Mouse (Mus musculus): ENCODE data around the gene Apol8. TPM values are rescaled to one million over a fixed set of nuclear protein-coding genes. Genes with fewer than 3 reads are reported as not detected.

Gene Apol8
- total and polyA plus RNA-seq, 3 experiments, result 0.14 to 0.15 TPM; not detected in 1

DNA sequence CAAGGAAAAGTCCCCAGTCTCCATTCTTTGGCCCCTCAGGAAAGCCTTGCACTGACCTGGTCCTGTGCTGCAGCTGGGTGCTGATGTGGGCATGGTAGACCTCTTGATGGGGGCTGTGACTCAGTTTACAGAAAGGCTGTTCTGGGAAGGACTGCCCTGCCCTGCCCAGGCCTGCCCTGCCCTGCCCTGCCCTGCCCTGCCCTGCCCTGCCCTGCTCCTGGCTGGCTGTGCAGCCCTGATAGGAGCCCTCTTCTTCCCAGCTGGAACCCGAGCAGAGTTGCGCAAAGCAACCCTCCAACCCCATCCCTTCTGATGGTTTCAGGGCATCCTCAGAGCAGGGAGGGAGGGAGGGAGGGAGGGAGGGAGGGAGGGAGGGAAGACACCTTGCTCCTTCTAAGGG is 1.7 kb downstream of the Apol8 start:
- Histone ChIP-seq H3K4me1 (ENCODE audit: control insufficient read depth in 1 of 2, insufficient read depth in 2 of 2) (peaks cover 0 to 4% of the 10 kb centered on the region in 2 experiments; a peak in 1 of 4 replicates), H3K9ac (ENCODE audit: insufficient read depth, low read depth) (no peak overlapping the region), H3K9me3 (replicated peaks; ENCODE audit: low read length) (no peaks in the 10 kb centered on the region), H3K4me3 (replicated peaks in 1 of 3; ENCODE audit: low read depth in 2 of 3, low read length in 2 of 3, poor library complexity in 1 of 3) (no peak overlapping the region), H3K27me3 (replicated peaks) (peaks cover 16% of the 10 kb centered on the region), H3K4me2 (ENCODE audit: insufficient read depth, low read depth, poor library complexity, severe bottlenecking) (no peak overlapping the region), H3K79me2 (replicated peaks; ENCODE audit: control insufficient read depth, extremely low read depth, insufficient read depth, poor library complexity, severe bottlenecking) (no peaks in the 10 kb centered on the region), H3K27ac (ENCODE audit: insufficient read depth, low read depth) (no peak overlapping the region), H3K36me3 (replicated peaks in 1 of 2; ENCODE audit: control insufficient read depth in 1 of 2, insufficient read depth in 1 of 2, low read length in 1 of 2) (peaks cover 3 to 12% of the 10 kb centered on the region in 2 experiments)
- dilution Hi-C loops (cut with MboI; ENCODE audit: extremely low pct_ligation_motif_present, extremely low pct_unique_long_range_greater_than_20kb, low sequenced_read_pairs) (no loop called here), in situ Hi-C loops (cut with MboI; ENCODE audit: low pct_ligation_motif_present, low pct_unique_long_range_greater_than_20kb, low sequenced_read_pairs) (no loop called here)
- DNase-seq (ENCODE audit: extremely low read depth), result no peak
- TF ChIP-seq CHD1 (IDR thresholded peaks at IDR 0.05; ENCODE audit: low read depth, low read length) (no peak), UBTF (IDR thresholded peaks at IDR 0.05; ENCODE audit: low read depth, low read length) (no peak), IRF4 (IDR thresholded peaks at IDR 0.05; ENCODE audit: low read depth, low read length) (no peak), ETS1 (conservative IDR thresholded peaks at IDR 0.05; ENCODE audit: low read depth, low read length) (no peak), MAZ (IDR thresholded peaks at IDR 0.05; ENCODE audit: low read depth, low read length) (no peak), ELF1 (IDR thresholded peaks at IDR 0.05; ENCODE audit: low read depth, low read length) (no peak), HCFC1 (IDR thresholded peaks at IDR 0.05; ENCODE audit: low read depth, low read length) (no peak), MXI1 (IDR thresholded peaks at IDR 0.05; ENCODE audit: low read depth, low read length) (no peak), MEF2A (IDR thresholded peaks at IDR 0.05; ENCODE audit: borderline replicate concordance, low read depth, low read length) (no peak), NELFE (IDR thresholded peaks at IDR 0.05; ENCODE audit: low read depth, low read length) (no peak), POLR2AphosphoS2 (IDR thresholded peaks at IDR 0.05; ENCODE audit: low read depth, low read length) (no peak), MAX (IDR thresholded peaks at IDR 0.05; ENCODE audit: low read length) (no peak), MAFK (IDR thresholded peaks at IDR 0.05; ENCODE audit: insufficient replicate concordance, low read length) (no peak), RCOR1 (conservative IDR thresholded peaks at IDR 0.05; ENCODE audit: low read depth, low read length) (no peak)

DNA sequence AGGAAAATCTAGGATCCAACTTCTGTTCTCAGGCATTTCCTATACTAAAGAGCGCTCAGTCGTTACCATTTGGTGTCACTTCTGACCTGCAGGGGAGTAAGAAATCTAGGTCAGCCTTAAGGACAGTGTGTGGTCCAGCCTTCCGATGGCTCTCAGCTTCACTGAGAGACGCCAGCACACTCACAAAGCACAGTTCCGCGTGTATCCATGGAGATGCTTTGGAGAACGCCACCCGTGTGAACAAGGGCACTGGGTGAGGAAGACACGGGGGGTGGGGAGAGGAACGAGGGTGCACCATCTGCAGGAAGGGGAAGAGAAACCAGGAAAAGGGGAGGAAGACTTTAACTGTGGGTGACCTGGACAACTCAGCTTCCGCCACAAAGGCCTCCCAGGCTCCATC is 4.4 kb downstream of the Apol8 start:
- Histone ChIP-seq H3K9ac (ENCODE audit: insufficient read depth, low read depth) (no peak overlapping the region), H3K27ac (ENCODE audit: insufficient read depth, low read depth) (no peak overlapping the region), H3K9me3 (replicated peaks; ENCODE audit: low read length) (peaks cover 10% of the 10 kb centered on the region), H3K4me2 (ENCODE audit: insufficient read depth, low read depth, poor library complexity, severe bottlenecking) (no peak overlapping the region), H3K4me3 (replicated peaks in 1 of 3; ENCODE audit: low read depth in 2 of 3, low read length in 2 of 3, poor library complexity in 1 of 3) (no peak overlapping the region), H3K36me3 (replicated peaks in 1 of 2; ENCODE audit: control insufficient read depth in 1 of 2, insufficient read depth in 1 of 2, low read length in 1 of 2) (no peaks in the 10 kb centered on the region), H3K27me3 (replicated peaks) (peaks cover 18% of the 10 kb centered on the region), H3K4me1 (ENCODE audit: control insufficient read depth in 1 of 2, insufficient read depth in 2 of 2) (peaks cover 0 to 4% of the 10 kb centered on the region in 2 experiments; a peak in 1 of 4 replicates), H3K79me2 (replicated peaks; ENCODE audit: control insufficient read depth, extremely low read depth, insufficient read depth, poor library complexity, severe bottlenecking) (no peaks in the 10 kb centered on the region)
- TF ChIP-seq TBP (conservative IDR thresholded peaks at IDR 0.05; ENCODE audit: low read depth, low read length) (no peak), MAX (IDR thresholded peaks at IDR 0.05; ENCODE audit: low read length) (no peak), ZKSCAN1 (IDR thresholded peaks at IDR 0.05; ENCODE audit: borderline replicate concordance, low read depth, low read length) (no peak), KAT2A (IDR thresholded peaks at IDR 0.05; ENCODE audit: insufficient replicate concordance, low read length) (no peak), MAFK (IDR thresholded peaks at IDR 0.05; ENCODE audit: insufficient replicate concordance, low read length) (no peak), MYC (IDR thresholded peaks at IDR 0.05; ENCODE audit: low read depth, low read length) (no peak), SMC3 (IDR thresholded peaks at IDR 0.05; ENCODE audit: low read depth, low read length) (no peak), UBTF (IDR thresholded peaks at IDR 0.05; ENCODE audit: low read depth, low read length) (no peak)
- dilution Hi-C loops (cut with MboI; ENCODE audit: extremely low pct_ligation_motif_present, extremely low pct_unique_long_range_greater_than_20kb, low sequenced_read_pairs) (no loop called here), in situ Hi-C loops (cut with MboI; ENCODE audit: low pct_ligation_motif_present, low pct_unique_long_range_greater_than_20kb, low sequenced_read_pairs) (no loop called here)
- DNase-seq (ENCODE audit: extremely low read depth), result no peak

Measured in CH12.LX (cell line).